Mouse (Mus musculus): ENCODE measurements around the gene Dmwd. TPM values are rescaled to one million over a fixed set of nuclear protein-coding genes. Genes with fewer than 3 reads are reported as not detected.

Gene Dmwd
- total RNA-seq, 2 experiments from 2014 or later: 141 to 147 TPM

DNA sequence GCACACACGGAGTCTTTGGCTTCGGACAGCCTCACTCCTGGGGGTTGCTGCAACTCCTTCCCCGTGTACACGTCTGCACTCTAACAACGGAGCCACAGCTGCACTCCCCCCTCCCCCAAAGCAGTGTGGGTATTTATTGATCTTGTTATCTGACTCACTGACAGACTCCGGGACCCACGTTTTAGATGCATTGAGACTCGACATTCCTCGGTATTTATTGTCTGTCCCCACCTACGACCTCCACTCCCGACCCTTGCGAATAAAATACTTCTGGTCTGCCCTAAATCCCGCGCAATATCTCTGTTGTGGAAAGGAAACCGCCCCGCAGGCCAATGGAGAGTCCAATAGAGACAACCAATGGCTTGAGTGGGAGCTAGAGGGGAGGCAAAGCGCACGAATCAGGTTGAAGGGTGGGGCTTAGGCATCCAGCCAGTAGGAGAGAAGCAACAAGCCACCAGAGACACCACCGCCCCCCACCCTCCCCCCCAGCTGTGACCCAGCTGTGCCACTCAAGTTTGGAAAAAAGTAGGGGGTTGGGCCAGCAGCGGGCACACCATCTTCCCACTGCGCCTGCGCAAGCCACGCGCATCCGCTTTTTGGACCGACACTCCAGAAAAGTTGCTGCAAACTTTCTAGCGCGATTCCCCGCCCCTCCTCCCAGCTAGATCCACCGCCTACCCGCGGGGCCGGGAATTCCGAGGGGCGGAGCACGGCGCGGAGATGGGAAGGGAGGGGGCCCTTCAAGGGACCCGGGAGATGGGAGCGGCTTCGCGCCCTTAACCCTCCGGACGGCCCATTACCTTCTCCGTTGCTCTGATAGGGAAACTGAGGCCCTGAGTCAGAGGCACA lies 17.7 kb downstream of the Dmwd start:
- peak; percentile 79 to 88 for DNase-seq (ENCODE audit: low spot score in 2 of 2)

- DNase-seq (ENCODE audit: low spot score in 2 of 2): no peak
Observed at GRCm38 (mm10) chr7:19094471-19094825, 18.4 kb downstream of the Dmwd start, which contains the start of gene Six5. Gene Six5, plus strand, starts transcription at chr7:19094594.

GRCm38 (mm10) chr7:19094826-19095750 lies 19.1 kb downstream of the Dmwd start:
- no peak for DNase-seq (ENCODE audit: low spot score in 2 of 2)

DNA sequence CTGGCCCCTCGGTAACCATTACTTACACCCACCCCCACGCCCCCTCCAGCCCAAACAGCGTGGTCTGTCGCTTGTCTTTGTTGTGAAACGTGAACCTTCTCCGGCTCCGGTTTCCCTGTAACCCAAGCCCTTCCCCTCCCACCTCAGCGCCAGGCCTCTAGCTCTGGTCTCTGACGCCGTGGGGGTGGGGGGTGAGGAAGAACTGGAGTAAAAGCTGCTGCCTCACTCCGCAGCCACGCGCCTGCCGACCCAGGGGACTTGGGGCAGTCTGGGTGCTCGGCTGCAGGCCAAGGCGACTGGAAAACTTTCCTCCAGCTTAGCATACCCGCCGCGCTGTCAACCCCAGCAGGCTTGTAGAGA lies 19.7 kb downstream of the Dmwd start:
- DNase-seq (ENCODE audit: low spot score in 2 of 2): no peak

DNA sequence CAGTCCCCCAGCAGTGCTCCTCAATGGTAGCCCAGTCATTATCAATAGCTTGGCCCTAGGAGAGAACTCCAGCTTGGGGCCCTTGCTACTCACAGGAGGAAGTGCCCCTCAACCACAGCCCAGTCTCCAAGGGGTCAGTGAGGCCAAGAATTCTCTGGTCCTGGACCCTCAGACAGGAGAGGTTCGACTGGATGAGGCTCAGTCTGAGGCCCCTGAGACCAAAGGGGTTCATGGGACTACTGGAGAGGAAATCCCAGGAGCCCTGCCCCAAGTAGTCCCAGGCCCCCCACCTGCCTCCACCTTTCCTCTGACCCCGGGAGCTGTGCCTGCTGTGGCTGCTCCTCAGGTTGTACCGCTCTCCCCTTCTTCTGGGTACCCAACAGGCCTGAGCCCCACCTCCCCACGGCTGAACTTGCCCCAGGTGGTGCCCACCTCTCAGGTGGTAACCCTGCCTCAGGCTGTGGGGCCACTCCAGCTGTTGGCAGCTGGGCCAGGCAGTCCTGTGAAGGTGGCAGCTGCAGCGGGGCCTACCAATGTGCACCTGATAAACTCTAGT lies 20.5 kb downstream of the Dmwd start:
- DNase-seq (ENCODE audit: low spot score in 2 of 2): no peak

GRCm38 (mm10) chr7:19097217-19097616 lies 21.2 kb downstream of the Dmwd start:
- no peak for DNase-seq (ENCODE audit: low spot score in 2 of 2)

GRCm38 (mm10) chr7:19097863-19098262 lies 21.8 kb downstream of the Dmwd start:
- DNase-seq (ENCODE audit: low spot score in 2 of 2): no peak

GRCm38 (mm10) chr7:19098811-19099210 lies 22.8 kb downstream of the Dmwd start:
- no peak for DNase-seq (ENCODE audit: low spot score in 2 of 2)

GRCm38 (mm10) chr7:19100290-19100689 lies 24.3 kb downstream of the Dmwd start:
- DNase-seq (ENCODE audit: low spot score in 2 of 2): no peak

DNA sequence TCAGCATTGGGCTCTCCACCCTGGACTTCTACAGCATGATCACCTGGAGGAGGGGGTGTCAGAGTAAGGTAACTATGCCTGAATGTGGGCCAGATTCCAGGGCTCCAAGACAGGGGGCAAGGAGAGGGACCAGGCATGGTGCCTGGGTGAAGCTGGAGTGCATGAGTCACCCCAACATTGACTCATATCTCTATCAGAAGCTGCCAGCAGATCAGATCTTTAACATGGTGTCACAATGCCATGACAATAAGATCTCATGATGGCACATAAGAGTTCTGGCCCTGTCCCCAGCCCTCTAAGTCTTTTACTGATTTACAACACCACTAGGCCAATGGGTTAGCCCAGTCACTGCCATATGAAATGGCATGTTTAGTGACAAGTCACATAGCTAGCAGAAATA lies 27.7 kb downstream of the Dmwd start:
- no peak for DNase-seq (ENCODE audit: low spot score in 2 of 2)

- DNase-seq (ENCODE audit: low spot score in 2 of 2): no peak
Observed at GRCm38 (mm10) chr7:19104486-19104885, 28.5 kb downstream of the Dmwd start.

DNA sequence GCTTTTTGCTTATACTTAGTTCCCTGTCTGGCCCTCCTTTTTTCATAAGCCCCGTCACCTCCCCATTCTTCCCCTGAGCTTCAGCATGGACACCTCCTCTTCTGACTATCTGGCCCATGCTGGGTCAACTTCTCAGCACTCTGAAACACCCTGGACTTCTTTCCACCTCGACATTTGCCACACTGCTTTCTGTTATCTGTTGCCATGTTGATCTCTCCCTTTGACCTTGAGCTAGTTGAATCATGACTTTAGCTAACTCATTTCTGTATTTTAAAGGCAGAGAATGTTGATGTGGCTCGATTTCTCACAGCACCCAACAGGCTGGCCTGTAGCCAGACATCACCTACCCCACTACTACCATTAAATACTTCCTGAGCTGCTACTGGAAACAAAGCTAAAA lies 31.4 kb downstream of the Dmwd start:
- DNase-seq (ENCODE audit: low spot score in 2 of 2): no peak

GRCm38 (mm10) chr7:19109565-19109964 lies 33.5 kb downstream of the Dmwd start:
- no peak for DNase-seq (ENCODE audit: low spot score in 2 of 2)

DNA sequence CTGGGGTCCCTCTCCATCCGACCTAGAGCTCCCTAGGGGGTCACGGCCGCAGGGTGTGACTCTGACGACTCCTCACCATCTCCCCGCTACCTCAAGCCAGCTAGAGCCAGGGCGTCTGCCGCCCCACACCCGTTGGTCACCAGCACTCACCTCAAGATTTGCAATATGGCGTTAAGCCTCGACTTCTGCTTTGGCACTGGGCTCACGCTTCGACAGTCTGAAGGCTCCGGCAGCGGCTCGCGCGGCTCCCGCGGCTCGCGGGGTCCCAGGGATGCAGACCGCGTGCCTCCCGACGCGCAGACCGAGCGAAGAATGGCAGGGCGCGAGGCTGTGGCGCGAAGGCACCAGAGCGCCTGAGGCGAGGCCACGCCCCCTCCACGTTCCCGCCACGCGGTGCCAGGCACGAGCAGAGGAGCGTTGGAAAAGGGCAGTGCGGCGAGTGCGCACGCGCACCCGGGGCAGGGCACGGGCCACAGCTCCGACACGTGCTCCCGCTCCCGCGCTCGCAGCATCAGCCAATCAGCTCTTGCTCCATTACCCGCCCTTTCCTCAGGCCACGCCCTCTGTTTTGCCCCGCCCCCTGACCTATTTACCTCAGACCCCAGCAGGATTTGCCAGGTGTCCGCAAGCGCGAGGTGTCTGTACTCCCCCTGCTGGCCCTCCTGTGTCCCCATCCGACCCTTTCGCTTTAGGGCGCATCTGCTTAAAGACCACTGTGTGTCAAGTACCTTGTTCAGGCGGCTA lies 42.2 kb downstream of the Dmwd start, which contains the start of gene Gm4969:
Gene Gm4969, minus strand, starts transcription at position 341 of the 744 bp plus-strand sequence.
- peak in 1 of 2 experiments; percentile 47 for DNase-seq (ENCODE audit: low spot score in 2 of 2)

GRCm38 (mm10) chr7:19119083-19119482 lies 43.1 kb downstream of the Dmwd start:
- DNase-seq (ENCODE audit: low spot score in 2 of 2): no peak

GRCm38 (mm10) chr7:19119631-19120429 lies 43.8 kb downstream of the Dmwd start, which contains the start of gene Fbxo46:
Gene Fbxo46, plus strand, starts transcription at chr7:19119859.
- DNase-seq (ENCODE audit: low spot score in 2 of 2): peak; percentile 89 to 97

DNA sequence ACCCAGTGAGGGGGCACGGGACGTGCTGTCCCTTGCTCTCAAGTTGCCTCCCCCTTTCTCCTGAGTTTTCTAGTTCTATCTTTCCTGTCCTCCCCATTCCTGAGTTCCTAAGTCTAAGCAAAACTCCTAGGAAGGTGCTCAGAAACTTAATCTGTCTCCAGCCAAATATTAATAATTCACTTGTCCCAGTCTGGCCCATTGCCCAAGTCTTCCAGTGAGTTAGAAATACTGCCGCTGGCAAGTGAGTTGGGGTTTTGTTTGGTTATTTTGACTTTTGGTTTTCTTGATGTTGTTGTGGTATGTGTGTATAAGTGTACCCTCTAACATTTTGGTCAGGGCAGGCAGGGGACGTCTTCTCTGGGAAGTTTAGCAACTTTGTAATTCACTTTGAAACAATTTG lies 45.7 kb downstream of the Dmwd start:
- no peak for DNase-seq (ENCODE audit: low spot score in 2 of 2)

DNA sequence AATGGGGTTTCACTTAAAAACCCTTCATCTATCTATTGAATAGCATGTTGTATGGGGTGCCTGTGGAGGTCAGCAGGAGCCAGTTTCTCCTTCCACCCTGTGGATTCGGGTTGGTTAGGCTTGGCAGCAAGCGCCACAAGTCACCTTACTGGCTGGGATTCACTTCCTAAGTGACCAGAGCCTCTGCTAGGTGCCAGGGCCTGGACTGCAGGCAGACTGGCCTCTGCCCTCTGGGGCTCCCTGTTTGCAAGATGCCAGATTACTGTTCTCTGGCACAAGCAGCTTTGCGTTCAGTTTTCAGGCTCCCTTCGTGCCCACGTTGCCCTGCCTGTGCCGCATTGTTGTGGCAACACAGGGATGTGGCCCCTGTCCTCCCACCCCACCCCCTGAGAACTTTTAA lies 48.7 kb downstream of the Dmwd start:
- DNase-seq (ENCODE audit: low spot score in 2 of 2): no peak

DNA sequence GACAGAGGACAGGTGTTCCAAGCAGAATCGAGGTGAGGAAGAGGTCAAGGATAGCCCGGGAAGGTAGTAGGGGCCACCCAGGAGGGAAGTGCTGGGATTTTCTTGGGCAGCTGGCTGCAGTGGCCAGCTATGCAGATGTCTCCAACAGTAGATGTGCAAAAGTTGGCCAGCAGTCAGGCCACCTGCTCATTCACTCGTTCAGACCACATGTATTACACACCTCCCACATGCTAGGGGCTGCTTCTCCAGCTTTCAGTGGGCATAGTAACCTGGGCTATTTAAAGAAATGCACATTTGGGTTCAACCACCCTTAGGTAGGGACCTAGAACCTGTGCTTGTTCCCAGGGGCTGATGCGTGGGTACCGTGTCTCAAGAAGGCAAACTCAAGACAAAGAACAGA lies 51.7 kb downstream of the Dmwd start:
- DNase-seq (ENCODE audit: low spot score in 2 of 2): no peak

- DNase-seq (ENCODE audit: low spot score in 2 of 2): no peak
Observed at GRCm38 (mm10) chr7:19129396-19129795, 53.4 kb downstream of the Dmwd start.
